8 mouse cellular contexts compared by ENCODE assay signal in the genomic region with DNA sequence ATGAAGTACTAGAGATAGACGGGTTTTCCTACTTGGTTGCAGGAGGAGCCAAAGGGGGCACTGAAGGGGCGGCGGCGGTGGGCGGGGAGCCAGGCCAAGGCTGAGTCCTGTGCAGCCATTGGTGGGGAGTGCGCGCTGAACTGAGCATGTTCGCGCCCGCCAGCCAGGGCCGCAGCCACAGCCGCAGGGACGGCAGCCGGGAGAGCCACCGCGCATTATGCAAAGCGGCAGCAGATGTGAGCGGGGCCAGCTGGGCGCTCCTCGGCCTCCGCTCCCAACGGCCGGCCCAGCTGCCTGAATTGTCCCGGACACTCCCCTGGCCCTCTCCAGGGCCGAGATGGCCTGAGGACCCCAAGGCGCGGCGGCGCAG. TPM values are rescaled to one million over a fixed set of nuclear protein-coding genes. Genes with fewer than 3 reads are reported as not detected.
A peak's percentile ranks its signal among the peaks of the same experiment; 100 is the strongest.
DNase-seq lines count a peak whose midpoint lies in the region; ATAC-seq lines count a peak whose summit lies in the region.

A gene (plus strand): TSS at position 165 of the 370 bp plus-strand sequence.

- H3K4me3 ChIP-seq in forebrain, embryonic 16.5 days (replicated peaks; ENCODE audit: low read length), result peak within 1 kb of the TSS; percentile 71

- peak; percentile 91 for DNase-seq in ZHBTc4 (ENCODE audit: low read depth, low spot score)
- peak; percentile 82 to 85 for DNase-seq in cerebellum, adult 18-20 months
- peak; percentile 5 for DNase-seq in heart, postnatal 25 days (ENCODE audit: low spot score)
- DNase-seq in left cerebral cortex, adult 18-20 months (ENCODE audit: low spot score in 2 of 2), result peak; percentile 84 to 90
- DNase-seq in lung, postnatal 4 days, result peak; percentile 51 to 73
- DNase-seq in right cerebral cortex, adult 2 months (ENCODE audit: low spot score in 2 of 2), result peak; percentile 86 to 90

- H3K4me1 ChIP-seq in forebrain, embryonic 16.5 days (replicated peaks; ENCODE audit: control insufficient read depth, insufficient read depth, low read length), result peaks cover 26% of the 10 kb centered on the region

- intact Hi-C loops in heart, postnatal 25 days (cut with DNase I), result no loop called here

- peak within 1 kb of the TSS; percentile 87 for H3K9ac ChIP-seq in forebrain, embryonic 16.5 days (replicated peaks; ENCODE audit: low read depth, low read length)

- WGBS in forebrain, embryonic 16.5 days, result under 1% methylated on average over 29 of the region's 29 CpGs

- H3K36me3 ChIP-seq in forebrain, embryonic 16.5 days (ENCODE audit: control insufficient read depth, insufficient read depth), result no peaks in the 10 kb centered on the region

- H3K27me3 ChIP-seq in forebrain, embryonic 16.5 days (replicated peaks; ENCODE audit: control insufficient read depth, insufficient read depth, low read length), result no peaks in the 10 kb centered on the region

- H3K27ac ChIP-seq in forebrain, embryonic 16.5 days (ENCODE audit: low read length), result peak within 1 kb of the TSS; percentile 86

- peak; percentile 94 for ATAC-seq in forebrain, embryonic 16.5 days
- no peak for ATAC-seq in erythroid progenitor cell, adult 5-6 weeks (replicated peaks; ENCODE audit: low FRiP score, poor library complexity, severe bottlenecking)

- peak within 1 kb of the TSS; percentile 95 for H3K4me2 ChIP-seq in forebrain, embryonic 16.5 days (ENCODE audit: low read length)

- no peaks in the 10 kb centered on the region for H3K9me3 ChIP-seq in forebrain, embryonic 16.5 days (ENCODE audit: control insufficient read depth, low read length)

RNA-seq across cellular contexts. Expression of the gene that starts here (rescaled TPM):
- 5.2 and 6.9 TPM in 2 replicates for polyA plus RNA-seq in forebrain, embryonic 16.5 days (2015; fragmentation: Nextera tagmentation; extraction: Ambion mirVana)
- total RNA-seq in heart, postnatal 25 days (2021), result under 1 TPM; 0.25 to 0.31 TPM
- total RNA-seq in left cerebral cortex, adult 18-20 months (2021), result 10 to 100 TPM; 77.5 to 95.2 TPM
- total RNA-seq in erythroid progenitor cell, adult 5-6 weeks (2015; ENCODE audit: low replicate concordance), result 0.42 and 4.3 TPM in 2 replicates
- total RNA-seq in erythroid progenitor cell, adult 5-6 weeks (2017; ENCODE audit: low replicate concordance), result not detected in 2 replicates

Comparison
In these comparisons a context has a peak if more than half of its experiments do, and no peak if none do; other contexts are left out.
1. RNA of the gene that starts here (total RNA-seq): 77.5 to 95.2 TPM in left cerebral cortex, adult 18-20 months; 0.42 to 4.3 TPM in erythroid progenitor cell, adult 5-6 weeks and 0.25 to 0.31 TPM in heart, postnatal 25 days; every median in the first group is over 10 times any median in the second.
2. Peak in DNase-seq in heart, postnatal 25 days; RNA of the gene not detected or under 1 TPM.
3. DNase-seq: peak in every context shown above with its lines; median percentile 91 in ZHBTc4; 88 in right cerebral cortex, adult 2 months; 87 in left cerebral cortex, adult 18-20 months; 84 in cerebellum, adult 18-20 months; 62 in lung, postnatal 4 days; 5 in heart, postnatal 25 days.